Mouse (Mus musculus) liver, embryonic 14.5 days (tissue): ENCODE measurements around the gene Fuca2.
"Not testable (repeated sequence)": the region's sequence is repeated elsewhere in the genome, so short reads cannot be mapped to it uniquely, and the experiment has no call there.

ENCODE experiments used
- CTCF ChIP-seq: IDR thresholded peaks from 2 replicates; pipeline ENCODE4 v1.5.1; 2016; ENCODE audit warnings: antibody characterized with exemption, low read depth, control low read depth
- EP300 ChIP-seq: IDR thresholded peaks from 2 replicates; pipeline ENCODE4 v1.6.1; 2016; ENCODE audit warnings: antibody characterized with exemption, low read depth

- TF ChIP-seq EP300, CTCF: not testable (repeated sequence)
These were observed 31.3 kb upstream of the Fuca2 start for GRCm38 (mm10) chr10:13468025-13468529.
